Mouse (Mus musculus) MN1 (cell line): Measurements from ENCODE around the gene Tmod1.

ENCODE experiments used
- DNase-seq: peaks from one replicate; pipeline ENCODE4 v3.0.0-alpha.2; 2016; ENCODE audit warnings: low spot score

Tmod1 gene

GRCm38 (mm10) chr4:46089524-46090125 is 50.9 kb downstream of the Tmod1 start:
- DNase-seq = no peak

DNA sequence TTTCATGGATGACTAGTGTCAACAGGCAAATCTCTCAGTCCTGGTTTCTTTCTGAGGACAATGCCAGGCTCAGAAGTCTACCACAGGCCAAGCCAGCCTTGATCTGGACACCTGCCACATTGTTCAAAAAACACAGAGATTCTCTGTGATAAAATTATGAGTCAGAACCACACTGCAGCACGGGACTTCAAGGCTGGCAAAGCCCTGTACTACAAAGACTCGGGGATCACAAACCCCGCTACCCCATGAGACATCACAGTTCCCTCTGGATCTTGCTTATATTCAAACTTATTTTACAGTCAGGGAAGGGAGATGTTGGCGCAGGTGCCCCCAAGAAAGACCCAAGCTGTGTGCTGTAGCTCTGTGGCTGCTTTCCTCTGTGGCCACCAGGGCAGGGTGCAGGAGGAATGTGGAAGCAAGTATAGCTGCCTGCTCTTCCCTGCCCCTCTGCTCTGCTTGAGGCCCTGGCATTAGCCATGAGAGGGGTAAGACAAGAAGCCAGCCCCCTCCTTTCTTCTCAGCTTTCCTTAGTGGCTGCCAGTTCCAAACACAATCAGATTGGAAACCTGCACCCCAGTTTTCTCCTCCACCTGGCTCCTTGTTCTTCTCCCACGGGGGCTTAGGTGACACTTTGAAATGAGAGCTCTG is 53.8 kb downstream of the Tmod1 start:
- peak; percentile 74 for DNase-seq

DNA sequence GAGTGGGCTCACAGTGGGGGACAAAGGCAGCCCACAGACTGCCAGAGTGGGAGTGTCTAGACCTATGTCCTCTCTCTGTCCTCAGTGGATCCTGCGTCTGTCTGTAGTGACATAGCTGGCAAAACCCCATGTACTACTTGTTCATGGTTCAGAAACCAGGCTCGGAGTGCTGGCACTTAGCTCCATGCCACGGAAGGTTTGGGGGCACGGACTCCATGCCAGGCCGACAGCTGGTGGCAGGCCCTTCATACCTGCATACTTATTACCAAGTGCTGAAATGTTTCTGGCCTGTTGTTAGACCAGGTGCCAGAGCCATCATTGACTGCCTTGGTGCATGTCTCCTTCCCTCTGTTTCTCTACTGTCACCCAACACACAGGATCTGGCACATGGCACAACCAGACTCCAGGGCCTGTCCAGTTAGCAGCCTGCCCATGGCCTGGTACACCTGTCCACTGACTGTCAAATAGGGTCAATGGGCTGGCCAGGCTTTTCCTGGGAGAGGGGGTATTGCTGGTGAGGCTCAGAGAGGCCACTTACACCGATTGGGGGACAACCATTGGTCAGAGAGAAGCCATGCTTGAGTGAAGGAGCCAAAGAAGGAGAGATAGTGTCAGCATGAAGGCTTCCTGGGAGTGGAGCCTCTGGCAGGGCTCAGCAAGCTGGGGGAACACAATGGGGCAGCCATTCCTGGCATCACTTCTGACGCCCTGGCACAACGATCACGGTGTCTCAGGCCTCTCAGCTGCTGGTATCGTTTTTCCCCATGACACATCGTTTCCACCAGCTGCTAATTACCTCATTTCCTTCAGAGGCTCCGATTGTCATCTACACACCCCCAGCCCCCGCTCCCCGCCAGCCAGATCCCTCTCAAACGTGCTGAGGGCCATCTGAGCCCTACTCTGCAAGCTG is 56.4 kb downstream of the Tmod1 start:
- peak; percentile 60 for DNase-seq

DNA sequence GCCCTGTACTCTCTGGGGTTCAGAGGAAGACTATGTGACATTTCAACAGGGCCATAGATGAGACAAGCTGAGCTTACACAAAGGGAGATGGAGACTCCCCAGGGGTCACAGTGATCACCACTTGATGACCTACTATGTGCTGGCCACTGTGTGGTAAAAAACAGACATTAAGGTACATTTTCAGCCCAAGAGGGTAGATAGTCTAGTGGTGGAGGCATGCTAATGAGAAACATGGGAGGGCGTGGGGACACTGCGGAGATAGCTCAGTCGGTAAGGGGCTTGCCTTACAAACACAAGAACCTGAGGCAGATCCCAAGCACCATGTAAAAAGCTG is 57.1 kb downstream of the Tmod1 start:
- no peak for DNase-seq

GRCm38 (mm10) chr4:46096546-46096945 is 57.8 kb downstream of the Tmod1 start:
- DNase-seq = no peak

- DNase-seq = no peak
Observed at GRCm38 (mm10) chr4:46097591-46097990, 58.9 kb downstream of the Tmod1 start.

DNA sequence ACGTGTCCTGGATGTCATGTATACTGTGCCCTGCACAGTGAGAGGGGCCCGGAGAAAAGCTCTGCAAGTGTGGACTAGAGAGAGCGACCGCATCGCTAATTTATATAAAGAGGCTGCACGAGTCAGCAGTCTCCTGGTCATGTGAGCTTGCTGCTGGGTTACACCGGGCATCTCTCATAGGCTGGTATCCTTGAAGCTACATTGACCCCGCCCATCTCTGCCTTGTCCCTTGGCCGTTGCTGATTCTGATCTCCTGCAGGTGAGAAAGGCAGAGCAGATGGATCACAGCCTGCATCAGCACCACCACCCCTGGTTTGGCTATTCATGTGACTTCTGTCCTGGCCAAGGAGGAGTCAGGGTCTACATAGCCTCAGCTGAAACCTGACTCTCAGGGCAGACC is 60.4 kb downstream of the Tmod1 start:
- no peak for DNase-seq

- no peak for DNase-seq
Observed at GRCm38 (mm10) chr4:46100539-46100938, 61.8 kb downstream of the Tmod1 start.

DNA sequence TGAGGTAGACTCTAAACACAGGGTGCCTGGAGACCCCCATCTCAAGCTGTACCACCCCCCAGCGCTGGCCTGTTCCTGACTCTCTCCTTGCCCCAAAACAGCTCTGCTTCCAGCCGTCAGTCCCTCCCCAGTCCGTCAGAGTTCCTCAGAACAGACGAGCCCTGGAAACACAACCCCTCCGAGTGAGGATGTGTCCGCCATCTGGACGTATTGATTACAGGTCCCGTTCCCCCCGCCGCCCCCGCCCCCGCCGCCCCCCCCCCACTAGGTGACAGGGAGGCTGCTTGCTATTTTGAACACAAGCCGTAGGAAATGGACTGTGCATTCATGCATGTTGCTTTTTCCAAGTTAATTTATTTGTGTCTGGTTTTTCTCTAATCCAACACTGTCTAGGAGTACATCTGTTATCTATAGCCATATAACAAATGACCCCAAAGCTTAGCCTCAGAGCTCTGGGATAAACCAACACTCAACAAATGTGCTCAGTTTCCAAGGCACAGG is 62.5 kb downstream of the Tmod1 start:
- DNase-seq = peak; percentile 57

DNA sequence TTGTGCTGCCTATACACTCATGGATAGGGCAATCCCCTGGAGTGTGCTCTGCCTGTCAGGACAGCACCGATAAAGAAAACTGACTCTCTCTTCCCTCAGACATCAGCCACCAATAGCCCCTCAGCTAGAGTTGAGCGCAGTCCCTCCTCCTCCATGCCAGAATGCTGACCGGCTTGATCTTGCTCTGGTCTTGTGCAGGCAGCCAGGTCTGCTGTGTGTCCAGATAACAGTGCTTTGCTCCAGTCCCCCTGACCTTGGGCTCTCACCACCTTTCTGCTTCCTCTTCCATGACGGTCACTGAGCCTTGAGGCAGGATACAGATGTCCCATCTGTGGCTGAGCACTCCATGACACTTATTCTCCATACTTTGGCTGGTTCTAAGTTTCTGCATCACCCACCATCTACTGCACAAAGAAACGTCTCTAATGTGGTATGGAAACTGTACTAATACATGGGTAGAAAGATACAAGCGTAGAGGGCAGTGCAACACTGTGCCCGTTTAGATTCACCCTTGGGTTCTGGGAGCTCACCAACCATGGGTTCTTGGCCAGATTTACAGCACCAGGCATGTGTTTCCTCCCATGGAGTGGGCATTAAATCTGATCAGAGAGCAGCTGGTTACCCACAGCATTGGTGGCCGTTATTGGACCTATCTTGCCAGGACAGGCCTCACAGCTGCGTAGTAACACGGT is 63.5 kb downstream of the Tmod1 start:
- no peak for DNase-seq

GRCm38 (mm10) chr4:46110084-46110483 is 71.3 kb downstream of the Tmod1 start:
- no peak for DNase-seq

GRCm38 (mm10) chr4:46111361-46111760 is 72.6 kb downstream of the Tmod1 start:
- peak; percentile 43 for DNase-seq

GRCm38 (mm10) chr4:46115308-46115707 is 76.6 kb downstream of the Tmod1 start:
- DNase-seq = peak; percentile 47

GRCm38 (mm10) chr4:46116544-46117175 is 77.9 kb downstream of the Tmod1 start:
- DNase-seq = no peak

- no peak for DNase-seq
Observed at GRCm38 (mm10) chr4:46117536-46117935, 78.8 kb downstream of the Tmod1 start.

GRCm38 (mm10) chr4:46119514-46120094 is 80.9 kb downstream of the Tmod1 start:
- DNase-seq = no peak

GRCm38 (mm10) chr4:46120767-46121166 is 82.0 kb downstream of the Tmod1 start:
- no peak for DNase-seq

- no peak for DNase-seq
Observed at GRCm38 (mm10) chr4:46123358-46123757, 84.6 kb downstream of the Tmod1 start.

DNA sequence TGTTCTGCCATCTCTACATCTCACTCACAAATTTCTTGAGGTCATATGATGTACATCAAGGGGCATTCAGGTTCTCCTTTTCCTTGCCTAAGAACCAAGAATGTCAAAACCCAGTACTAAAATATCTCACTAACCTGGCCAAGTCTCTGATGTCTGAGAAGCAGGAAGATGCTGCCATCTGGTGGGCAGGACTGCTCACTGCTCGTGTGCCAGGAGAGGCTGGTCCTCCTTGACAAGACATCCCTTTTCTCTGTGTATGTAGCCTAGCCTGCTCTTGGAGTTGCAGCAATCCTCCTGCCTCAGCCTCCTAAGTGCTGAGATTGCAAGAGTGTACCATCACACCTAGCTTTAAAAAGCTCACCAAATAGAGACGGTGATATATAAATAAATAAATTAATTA is 87.8 kb downstream of the Tmod1 start:
- DNase-seq = peak; percentile 75

- no peak for DNase-seq
Observed at GRCm38 (mm10) chr4:46129311-46130004, 90.7 kb downstream of the Tmod1 start.

GRCm38 (mm10) chr4:46130221-46130620 is 91.5 kb downstream of the Tmod1 start:
- DNase-seq = peak; percentile 39
